Mouse (Mus musculus): Measurements from ENCODE around the gene Rnd2.

GRCm38 (mm10) chr11:101442760-101443159 is 22.0 kb upstream of the Rnd2 start:
- TF ChIP-seq POLR2AphosphoS5 (IDR thresholded peaks at IDR 0.05; ENCODE audit: insufficient replicate concordance, low read depth, low read length) (no peak), CTCF (IDR thresholded peaks at IDR 0.05; ENCODE audit: low read depth, low read length) (no peak)
